Mouse (Mus musculus) E14TG2a.4 (cell line): Measurements from ENCODE around the gene Erg.

ENCODE experiments used
- H3K27me3 ChIP-seq: 2 replicates; pipeline ENCODE4 v1.6.1; 2014; ENCODE audit warnings: low read length, control low read depth; ENCODE audit not compliant: insufficient read depth
- H3K36me3 ChIP-seq: 2 replicates; pipeline ENCODE4 v1.6.1; 2014; ENCODE audit warnings: low read length, control low read depth; ENCODE audit not compliant: insufficient read depth
- H3K4me1 ChIP-seq: replicated peaks from 2 replicates; pipeline ENCODE4 v1.6.1; 2014; ENCODE audit warnings: low read depth, low read length, control low read depth
- H3K4me3 ChIP-seq: replicated peaks from 2 replicates; pipeline ENCODE4 v1.5.1; 2014; ENCODE audit warnings: mild to moderate bottlenecking, low read length
- H3K9me3 ChIP-seq: 2 replicates; pipeline ENCODE4 v1.6.1; 2014; ENCODE audit warnings: low read length, control low read depth
- CTCF ChIP-seq: conservative IDR thresholded peaks from 2 replicates; pipeline ENCODE4 v1.5.1; 2014; ENCODE audit warnings: low read length
- NANOG ChIP-seq: IDR thresholded peaks from 2 replicates; pipeline ENCODE4 v1.6.1; 2014; ENCODE audit warnings: borderline replicate concordance, low read length, mixed read lengths
- POU5F1 ChIP-seq: IDR thresholded peaks from 2 replicates; pipeline ENCODE4 v1.6.1; 2014; ENCODE audit warnings: low read length, borderline replicate concordance

Gene Erg

DNA sequence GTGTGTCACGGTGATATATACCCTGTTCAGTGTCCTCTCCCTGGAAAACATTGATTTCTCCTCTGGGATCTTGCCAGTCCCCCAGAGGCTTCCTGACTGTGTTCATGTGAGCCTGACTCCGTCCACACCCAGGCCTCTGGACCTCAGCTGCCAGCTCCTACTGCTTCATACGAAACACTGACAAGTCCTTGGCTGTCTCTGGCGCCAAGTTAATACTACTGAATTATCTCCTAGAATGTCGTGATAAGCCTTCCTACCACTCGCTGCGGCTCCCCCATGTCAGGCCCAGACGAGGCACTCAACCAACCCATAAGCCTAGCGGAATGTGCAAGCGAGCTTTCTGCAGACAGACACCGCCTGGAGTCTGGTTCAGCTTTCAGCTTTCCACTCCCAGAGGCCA, 210.0 kb downstream of the Erg start:
- Histone ChIP-seq H3K36me3 (no peaks in the 10 kb centered on the region), H3K4me3 (no peak overlapping the region), H3K4me1 (no peaks in the 10 kb centered on the region), H3K27me3 (no peaks in the 10 kb centered on the region), H3K9me3 (no peaks in the 10 kb centered on the region)
- TF ChIP-seq POU5F1 (no peak), NANOG (no peak), CTCF (no peak)

DNA sequence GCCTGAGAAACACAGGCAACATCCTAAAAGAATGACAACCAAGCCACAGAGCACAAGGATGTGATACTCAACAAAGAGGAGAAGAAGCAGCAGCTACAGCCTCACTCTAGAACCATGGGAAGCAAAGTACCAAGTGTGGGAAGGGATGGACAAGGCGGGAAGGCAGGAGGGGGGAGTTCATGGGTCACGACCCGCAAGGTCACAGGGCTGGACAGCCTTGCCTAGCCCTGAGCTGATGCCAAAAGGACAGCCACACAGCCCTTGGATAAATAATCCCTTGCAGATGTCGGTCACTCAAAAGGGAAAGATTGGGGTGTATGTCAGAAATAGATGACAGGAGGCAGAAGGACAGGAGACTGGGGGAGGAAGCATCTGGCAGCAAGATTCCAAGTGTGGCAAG, 211.7 kb downstream of the Erg start:
- H3K4me3 ChIP-seq = no peak overlapping the region

DNA sequence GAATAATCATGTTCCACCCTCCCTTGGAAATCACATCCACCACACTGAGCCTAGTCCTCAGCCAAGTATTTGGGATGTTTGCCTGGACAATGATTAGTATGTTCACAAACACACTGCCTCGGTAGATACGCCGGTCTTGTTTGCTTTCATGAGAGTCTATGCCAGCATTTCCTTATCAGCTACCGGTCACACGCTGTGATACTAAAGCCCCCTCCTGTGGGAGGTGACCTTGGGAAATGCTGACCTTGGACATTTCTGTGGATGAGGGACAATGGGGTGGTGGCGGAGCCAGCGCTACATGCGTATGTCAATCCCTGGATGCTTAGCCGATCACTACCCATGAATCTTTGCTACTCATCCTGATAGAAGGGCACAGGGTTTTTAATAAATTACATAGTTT, 213.4 kb downstream of the Erg start:
- Histone ChIP-seq H3K4me1 (no peaks in the 10 kb centered on the region), H3K36me3 (no peaks in the 10 kb centered on the region), H3K27me3 (no peaks in the 10 kb centered on the region), H3K9me3 (no peaks in the 10 kb centered on the region), H3K4me3 (no peak overlapping the region)
- TF ChIP-seq CTCF (no peak), POU5F1 (no peak)

More for the DNA sequence above, 211.7 kb downstream of the Erg start:
- Histone ChIP-seq H3K4me1 (no peaks in the 10 kb centered on the region), H3K9me3 (no peaks in the 10 kb centered on the region), H3K27me3 (no peaks in the 10 kb centered on the region), H3K36me3 (no peaks in the 10 kb centered on the region)
- TF ChIP-seq NANOG = no peak
- TF ChIP-seq CTCF = no peak
- no peak for TF ChIP-seq POU5F1

DNA sequence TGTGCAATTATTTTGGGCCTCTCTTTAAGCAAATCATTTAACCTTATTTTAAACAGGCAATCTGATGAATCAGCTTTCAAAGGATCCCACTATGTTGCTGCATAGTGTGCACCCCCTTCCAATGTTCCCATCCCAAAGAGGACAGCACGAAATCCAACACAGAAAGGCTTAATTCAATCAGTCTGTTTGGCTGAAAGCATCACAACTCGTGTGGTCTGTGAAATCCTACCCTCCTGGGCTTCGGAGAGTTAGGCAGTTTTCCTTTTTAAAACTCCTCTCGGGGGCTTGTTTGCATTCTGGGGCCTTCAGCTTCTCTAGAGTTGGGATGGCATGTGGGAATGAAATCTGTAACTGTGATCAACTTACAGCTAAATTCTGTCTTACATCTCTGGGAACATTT, 214.7 kb downstream of the Erg start:
- no peak for TF ChIP-seq CTCF
- TF ChIP-seq POU5F1 = no peak
- TF ChIP-seq NANOG = no peak
- H3K27me3 ChIP-seq = no peaks in the 10 kb centered on the region
- no peaks in the 10 kb centered on the region for H3K9me3 ChIP-seq

DNA sequence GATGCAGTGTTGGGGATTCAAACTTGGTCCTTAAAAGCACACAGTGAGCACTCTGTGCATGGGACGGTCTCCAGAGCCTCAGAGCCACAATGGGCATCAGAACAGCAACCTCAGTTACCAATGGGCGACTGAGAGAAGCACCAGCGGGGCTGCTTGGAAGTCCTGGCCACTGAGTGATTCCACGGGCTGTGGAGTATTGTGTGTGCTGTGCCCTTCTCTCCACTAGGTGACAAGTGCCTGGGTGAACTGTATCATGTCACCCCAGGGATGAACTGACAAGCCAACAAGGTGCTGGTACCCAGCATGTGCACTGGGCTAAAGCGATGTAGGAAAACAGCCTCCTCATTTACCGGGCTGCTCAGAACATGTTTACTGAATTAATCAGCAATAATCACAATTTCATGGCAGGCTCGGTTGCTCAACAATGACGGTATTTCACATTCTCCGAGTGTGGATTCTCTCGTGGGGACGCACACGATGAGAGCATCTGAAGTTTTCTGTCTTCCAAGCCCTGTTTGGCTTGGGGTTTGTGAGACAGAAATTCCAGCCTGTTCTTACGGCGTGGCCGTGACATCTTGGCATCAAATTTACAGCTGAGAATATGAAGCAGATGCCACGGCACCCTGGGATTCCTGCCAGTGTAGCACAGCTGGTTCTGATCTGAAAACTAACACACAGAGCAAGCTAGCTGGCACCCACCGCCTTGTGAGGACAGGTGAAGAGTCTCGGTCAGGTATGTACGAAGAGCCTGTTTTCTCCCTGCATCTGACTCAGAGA, 219.2 kb downstream of the Erg start:
- H3K4me1 ChIP-seq = no peaks in the 10 kb centered on the region
- no peak for TF ChIP-seq POU5F1
- TF ChIP-seq CTCF = no peak
- no peak for TF ChIP-seq NANOG

More for the DNA sequence above, 214.7 kb downstream of the Erg start:
- Histone ChIP-seq H3K4me3 (no peak overlapping the region), H3K4me1 (no peaks in the 10 kb centered on the region), H3K36me3 (no peaks in the 10 kb centered on the region)

DNA sequence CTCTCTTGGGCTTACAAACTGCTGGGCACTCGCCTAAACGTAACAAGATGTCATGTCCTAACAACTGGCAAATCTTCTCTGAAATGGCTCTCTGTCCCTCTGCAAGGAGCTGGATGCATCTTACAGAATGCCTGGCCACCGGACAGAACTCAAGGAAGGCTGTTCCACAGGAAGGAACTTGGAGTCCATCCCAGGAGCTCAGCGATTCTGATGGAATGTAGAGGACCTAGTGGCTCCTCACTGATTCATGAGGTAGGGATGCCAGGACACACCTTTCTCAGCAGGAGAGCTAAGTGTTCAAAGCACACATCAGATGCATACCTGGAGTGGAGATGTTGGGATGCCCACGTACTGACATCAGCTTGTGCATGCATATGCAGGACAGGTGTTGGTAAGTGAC, 221.2 kb downstream of the Erg start:
- no peak for TF ChIP-seq NANOG
- TF ChIP-seq CTCF = no peak
- TF ChIP-seq POU5F1 = no peak
- H3K27me3 ChIP-seq = no peaks in the 10 kb centered on the region
- H3K4me3 ChIP-seq = no peak overlapping the region

More for the DNA sequence above, 219.2 kb downstream of the Erg start:
- H3K4me3 ChIP-seq = no peak overlapping the region
- H3K36me3 ChIP-seq = no peaks in the 10 kb centered on the region
- H3K9me3 ChIP-seq = no peaks in the 10 kb centered on the region
- H3K27me3 ChIP-seq = no peaks in the 10 kb centered on the region

DNA sequence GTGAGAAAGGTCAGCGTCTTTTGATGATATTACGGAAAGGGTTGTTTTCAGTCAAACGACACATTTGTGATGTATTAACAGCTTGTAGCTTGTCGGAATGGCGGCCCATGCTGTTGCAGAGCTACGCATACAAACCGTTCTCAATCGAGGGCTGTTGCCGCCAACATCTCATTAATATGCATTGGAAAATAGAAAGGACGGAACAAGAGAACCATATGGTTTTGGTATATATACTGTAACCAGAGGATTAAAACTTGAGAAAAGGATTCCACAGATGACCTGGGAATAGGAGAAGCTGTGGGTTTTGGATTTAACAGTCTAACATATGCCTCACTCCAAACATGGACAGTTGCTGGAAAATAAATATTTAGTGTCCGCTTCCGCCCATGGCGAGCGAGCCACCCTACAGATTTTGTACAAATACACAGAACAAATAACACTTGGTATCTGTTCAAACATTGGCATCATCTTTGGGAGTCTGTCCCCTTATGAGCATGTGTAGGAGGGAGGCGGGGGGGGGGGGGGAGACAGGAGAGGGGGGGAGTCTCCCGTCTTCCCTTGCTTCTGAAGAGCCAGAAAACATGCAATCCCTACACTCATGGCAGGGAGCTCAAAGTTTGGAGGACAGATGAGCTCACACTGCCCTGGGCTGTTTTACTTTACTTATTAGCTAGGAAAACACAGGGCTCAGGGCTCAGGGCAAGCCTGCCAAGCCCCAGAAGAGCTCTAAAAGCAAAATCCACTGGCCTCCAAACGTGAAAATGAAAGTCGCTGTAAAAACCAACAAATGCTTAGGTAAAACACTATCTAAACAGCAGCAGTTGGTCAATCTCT, 222.5 kb downstream of the Erg start:
- Histone ChIP-seq H3K4me1 (no peaks in the 10 kb centered on the region), H3K9me3 (no peaks in the 10 kb centered on the region), H3K36me3 (no peaks in the 10 kb centered on the region), H3K27me3 (no peaks in the 10 kb centered on the region), H3K4me3 (no peak overlapping the region)
- TF ChIP-seq CTCF (no peak), NANOG (no peak), POU5F1 (no peak)

More for the DNA sequence above, 221.2 kb downstream of the Erg start:
- Histone ChIP-seq H3K36me3 (no peaks in the 10 kb centered on the region), H3K4me1 (no peaks in the 10 kb centered on the region), H3K9me3 (no peaks in the 10 kb centered on the region)

DNA sequence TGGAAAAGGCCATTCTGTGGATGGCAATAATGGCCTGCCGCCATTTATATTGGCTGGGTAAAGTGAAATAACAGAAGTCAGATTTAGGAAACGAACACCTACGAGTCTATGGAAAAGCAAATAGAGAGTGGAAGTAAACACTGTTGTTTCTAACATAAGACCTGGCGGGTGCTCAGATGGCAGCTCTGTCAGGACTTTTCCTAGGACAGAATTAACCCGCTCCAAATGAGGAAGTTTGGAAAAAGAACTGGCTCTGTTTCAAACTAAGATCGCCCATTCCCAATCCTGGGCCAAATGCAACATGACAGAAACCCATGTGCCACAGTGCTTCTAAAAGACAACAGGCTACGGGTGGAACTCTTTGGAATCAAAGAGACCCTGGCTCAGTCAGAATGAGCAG, 224.4 kb downstream of the Erg start:
- H3K4me1 ChIP-seq = no peaks in the 10 kb centered on the region
- TF ChIP-seq POU5F1 (no peak), CTCF (no peak), NANOG (no peak)
- no peaks in the 10 kb centered on the region for H3K9me3 ChIP-seq
- H3K4me3 ChIP-seq = no peak overlapping the region
- no peaks in the 10 kb centered on the region for H3K36me3 ChIP-seq
- no peaks in the 10 kb centered on the region for H3K27me3 ChIP-seq
